In the genomic region with DNA sequence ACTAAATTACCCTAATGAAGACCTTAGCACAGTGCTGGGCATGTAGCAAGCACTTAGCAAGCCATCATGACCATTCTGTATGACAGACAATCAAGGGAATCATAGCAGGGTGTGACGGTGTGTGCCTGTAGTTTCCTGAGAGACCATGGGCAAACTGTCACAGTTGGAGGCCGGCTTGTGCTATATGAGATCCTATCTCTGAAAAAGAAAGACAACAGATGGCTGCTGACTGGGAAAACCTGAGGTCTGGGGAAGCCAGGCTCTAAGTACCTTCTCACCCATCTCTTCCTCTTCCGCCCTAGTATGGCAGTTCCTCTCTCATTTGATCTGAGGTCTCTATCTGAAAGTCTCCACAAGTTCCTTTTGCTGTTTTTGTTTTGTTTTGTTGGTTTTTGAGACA, we compare ENCODE assay signal across 25 mouse cellular contexts. TPM values are rescaled to one million over a fixed set of nuclear protein-coding genes. Genes with fewer than 3 reads are reported as not detected.
DNase-seq lines count a peak whose midpoint lies in the region; ATAC-seq and TF ChIP-seq lines count a peak whose summit lies in the region.
"Had no signal": no experiment of that assay in that cellular context is flagged by ENCODE, and none has a peak within 500 bp of the region (broad histone marks: within the 10 kb centered on the region; RNA-seq: fewer than 3 reads in every experiment).

No protein-coding gene starts in this region.

- peaks cover 63% of the 10 kb centered on the region for H3K4me1 ChIP-seq in liver, embryonic 11.5 days (replicated peaks; ENCODE audit: control insufficient read depth, insufficient read depth, low read length)
- no peaks in the 10 kb centered on the region for H3K4me1 ChIP-seq in cortical plate, adult 2 months (ENCODE audit: control insufficient read depth, insufficient read depth, low read length)
- peaks cover 36% of the 10 kb centered on the region for H3K4me1 ChIP-seq in liver, postnatal 0 days (ENCODE audit: insufficient read depth)
- H3K4me1 ChIP-seq in hindbrain, postnatal 0 days (ENCODE audit: insufficient read depth, low read length): peaks cover 14% of the 10 kb centered on the region; the same call in 1 of the 2 replicates

- TF ChIP-seq CTCF in cortical plate, adult 2 months (IDR thresholded peaks at IDR 0.05; ENCODE audit: extremely low read depth, insufficient read depth, low read length): no peak
- no peak for TF ChIP-seq CTCF in liver, postnatal 0 days (IDR thresholded peaks at IDR 0.05; ENCODE audit: low read depth)
- TF ChIP-seq CTCF in hindbrain, postnatal 0 days (IDR thresholded peaks at IDR 0.05; ENCODE audit: low read depth): no peak

- peaks cover 14% of the 10 kb centered on the region for H3K36me3 ChIP-seq in liver, embryonic 11.5 days (ENCODE audit: control insufficient read depth, insufficient read depth, low read length)
- peaks cover 26% of the 10 kb centered on the region for H3K36me3 ChIP-seq in liver, postnatal 0 days (replicated peaks; ENCODE audit: insufficient read depth, low read length)
- H3K36me3 ChIP-seq in hindbrain, postnatal 0 days (ENCODE audit: insufficient read depth, low read length): peaks cover 18% of the 10 kb centered on the region; the same call in 1 of the 2 replicates

- TF ChIP-seq EP300 in liver, postnatal 0 days (IDR thresholded peaks at IDR 0.05; ENCODE audit: low read depth): no peak

- no peaks in the 10 kb centered on the region for H3K9me3 ChIP-seq in liver, embryonic 11.5 days (ENCODE audit: control insufficient read depth, low read length)
- no peaks in the 10 kb centered on the region for H3K9me3 ChIP-seq in liver, postnatal 0 days (ENCODE audit: low read length)
- no peaks in the 10 kb centered on the region for H3K9me3 ChIP-seq in hindbrain, postnatal 0 days (ENCODE audit: low read length)
- H3K9me3 ChIP-seq: embryonic facial prominence, embryonic 15.5 days; hindbrain, embryonic 10.5 days; limb, embryonic 10.5 days; midbrain, embryonic 13.5 days had no signal

- TF ChIP-seq POLR2A in cortical plate, adult 2 months (IDR thresholded peaks at IDR 0.05; ENCODE audit: extremely low read depth, insufficient read depth, low read length): no peak

- peak overlapping the region; percentile 6; the same call in 1 of the 2 replicates for H3K4me2 ChIP-seq in liver, embryonic 11.5 days
- H3K4me2 ChIP-seq in liver, postnatal 0 days (ENCODE audit: low read depth, low read length): no peak overlapping the region
- H3K4me2 ChIP-seq in hindbrain, postnatal 0 days (ENCODE audit: low read depth, low read length): no peak overlapping the region
- H3K4me2 ChIP-seq: embryonic facial prominence, embryonic 15.5 days; heart, embryonic 11.5 days; midbrain, embryonic 13.5 days had no signal

- WGBS in liver, embryonic 11.5 days: 67% methylated on average over 3 of the region's 3 CpGs
- WGBS in liver, postnatal 0 days (ENCODE audit: insufficient replicate concordance): 40% methylated on average over 3 of the region's 3 CpGs
- WGBS in hindbrain, postnatal 0 days: 60% methylated on average over 3 of the region's 3 CpGs

- no peaks in the 10 kb centered on the region for H3K27me3 ChIP-seq in liver, embryonic 11.5 days (replicated peaks; ENCODE audit: control insufficient read depth, insufficient read depth, low read length)
- H3K27me3 ChIP-seq in liver, postnatal 0 days (ENCODE audit: insufficient read depth, low read length): no peaks in the 10 kb centered on the region
- no peaks in the 10 kb centered on the region for H3K27me3 ChIP-seq in hindbrain, postnatal 0 days (ENCODE audit: insufficient read depth, low read length)
- H3K27me3 ChIP-seq: embryonic facial prominence, embryonic 15.5 days; midbrain, embryonic 13.5 days had no signal

- H3K4me3 ChIP-seq in liver, embryonic 11.5 days (ENCODE audit: low read depth, low read length): no peak overlapping the region
- H3K4me3 ChIP-seq in cortical plate, adult 2 months (ENCODE audit: insufficient read depth, low read length): no peak overlapping the region
- no peak overlapping the region for H3K4me3 ChIP-seq in liver, postnatal 0 days (ENCODE audit: low read depth, low read length)
- no peak overlapping the region for H3K4me3 ChIP-seq in hindbrain, postnatal 0 days (ENCODE audit: low read length)
- H3K4me3 ChIP-seq: embryonic facial prominence, embryonic 15.5 days; gastrocnemius, adult 2 months; hindbrain, embryonic 10.5 days; limb, embryonic 10.5 days; midbrain, embryonic 13.5 days had no signal

- ATAC-seq in liver, embryonic 11.5 days (replicated peaks; ENCODE audit: low FRiP score): no peak
- no peak for ATAC-seq in liver, postnatal 0 days
- ATAC-seq in hindbrain, postnatal 0 days: no peak
- ATAC-seq: forebrain, embryonic 14.5 days; midbrain, embryonic 13.5 days had no signal

- peak overlapping the region; percentile 30; the same call in 1 of the 2 replicates for H3K9ac ChIP-seq in liver, embryonic 11.5 days (ENCODE audit: low read depth, low read length)
- H3K9ac ChIP-seq in liver, postnatal 0 days (replicated peaks): no peak overlapping the region
- no peak overlapping the region for H3K9ac ChIP-seq in hindbrain, postnatal 0 days (replicated peaks; ENCODE audit: low read length)
- H3K9ac ChIP-seq: embryonic facial prominence, embryonic 15.5 days; midbrain, embryonic 13.5 days had no signal

- peak overlapping the region; percentile 91 for H3K27ac ChIP-seq in liver, embryonic 11.5 days (ENCODE audit: low read depth, low read length)
- H3K27ac ChIP-seq in cortical plate, adult 2 months (ENCODE audit: insufficient read depth, low read length): 0 out of 2 replicates have a peak overlapping the region, but pooled peaks have one; percentile 24
- H3K27ac ChIP-seq in liver, postnatal 0 days (ENCODE audit: low read depth): 0 out of 2 replicates have a peak overlapping the region, but pooled peaks have one; percentile 9
- no peak overlapping the region for H3K27ac ChIP-seq in hindbrain, postnatal 0 days
- H3K27ac ChIP-seq: embryonic facial prominence, embryonic 15.5 days; hindbrain, embryonic 10.5 days; limb, embryonic 10.5 days; midbrain, embryonic 13.5 days; stomach, postnatal 0 days had no signal

- DNase-seq in liver, embryonic 11.5 days (ENCODE audit: low spot score): no peak
- no peak for DNase-seq in liver
- DNase-seq in cerebellum, adult 8-10 months: peak; percentile 32
- no peak for DNase-seq in liver, postnatal 0 days
- no peak for DNase-seq in hindbrain, postnatal 0 days (ENCODE audit: low spot score)
- no peak for DNase-seq in urinary bladder, postnatal 4 days (ENCODE audit: low spot score in 2 of 2)
- DNase-seq in urinary bladder, adult 2 months (ENCODE audit: low spot score): no peak
- DNase-seq: adrenal gland, postnatal 36 days; gastrocnemius, adult 2 months; heart, postnatal 10 days; kidney, adult 18-20 months; kidney, postnatal 4 days; lung, postnatal 10 days; thymus, adult 2 months; thymus, postnatal 4 days had no signal

RNA-seq across cellular contexts. Expression of a gene that starts 11.7 kb away (rescaled TPM):
- 124 and 127 TPM in 2 replicates for polyA plus RNA-seq in liver, embryonic 11.5 days (2014; fragmentation: Nextera tagmentation; extraction: Ambion mirVana)
- 52.5 and 53.1 TPM in 2 replicates for polyA plus RNA-seq in cortical plate, adult 2 months (2012; rRNA removed)
- 25.1 and 27.5 TPM in 2 replicates for polyA plus RNA-seq in liver, postnatal 0 days (2015; fragmentation: Nextera tagmentation; extraction: Ambion mirVana)
- total RNA-seq in hindbrain, postnatal 0 days (2014; rRNA removed): 25.5 and 29.2 TPM in 2 replicates
- 88.6 and 90.8 TPM in 2 replicates for polyA plus RNA-seq in hindbrain, postnatal 0 days (2015; fragmentation: Nextera tagmentation; extraction: Ambion mirVana)
- 36.3 and 40.9 TPM in 2 replicates for polyA plus RNA-seq in urinary bladder, adult 2 months (2012; rRNA removed)

RNA-seq across cellular contexts. Expression of a gene that starts 11.8 kb away (rescaled TPM):
- polyA plus RNA-seq in liver, embryonic 11.5 days (2014; fragmentation: Nextera tagmentation; extraction: Ambion mirVana): 14.4 and 15.3 TPM in 2 replicates
- 122 and 132 TPM in 2 replicates for polyA plus RNA-seq in cortical plate, adult 2 months (2012; rRNA removed)
- polyA plus RNA-seq in liver, postnatal 0 days (2015; fragmentation: Nextera tagmentation; extraction: Ambion mirVana): 3.6 and 4.7 TPM in 2 replicates
- 57.0 and 74.6 TPM in 2 replicates for total RNA-seq in hindbrain, postnatal 0 days (2014; rRNA removed)
- 18.5 and 21.2 TPM in 2 replicates for polyA plus RNA-seq in hindbrain, postnatal 0 days (2015; fragmentation: Nextera tagmentation; extraction: Ambion mirVana)
- polyA plus RNA-seq in urinary bladder, adult 2 months (2012; rRNA removed): 12.8 and 14.0 TPM in 2 replicates

RNA-seq across cellular contexts. Expression of a gene that starts 12.7 kb away (rescaled TPM):
- polyA plus RNA-seq in liver, embryonic 11.5 days (2014; fragmentation: Nextera tagmentation; extraction: Ambion mirVana): 2.1 TPM in 2 replicates
- 316 and 358 TPM in 2 replicates for polyA plus RNA-seq in cortical plate, adult 2 months (2012; rRNA removed)
- 0.88 and 1.4 TPM in 2 replicates for polyA plus RNA-seq in liver, postnatal 0 days (2015; fragmentation: Nextera tagmentation; extraction: Ambion mirVana)
- total RNA-seq in hindbrain, postnatal 0 days (2014; rRNA removed): 130 and 147 TPM in 2 replicates
- polyA plus RNA-seq in hindbrain, postnatal 0 days (2015; fragmentation: Nextera tagmentation; extraction: Ambion mirVana): 49.0 and 55.4 TPM in 2 replicates
- polyA plus RNA-seq in urinary bladder, adult 2 months (2012; rRNA removed): 14.4 and 18.1 TPM in 2 replicates
- total RNA-seq: granulocyte monocyte progenitor cell, adult 5-6 weeks; megakaryocyte progenitor cell, adult 5-6 weeks had no signal

RNA-seq across cellular contexts. Expression of a gene that starts 27.1 kb away (rescaled TPM):
- polyA plus RNA-seq in liver, embryonic 11.5 days (2014; fragmentation: Nextera tagmentation; extraction: Ambion mirVana): 0.77 and 0.93 TPM in 2 replicates
- 71.8 and 94.6 TPM in 2 replicates for polyA plus RNA-seq in cortical plate, adult 2 months (2012; rRNA removed)
- 0.34 and 0.45 TPM in 2 replicates for polyA plus RNA-seq in liver, postnatal 0 days (2015; fragmentation: Nextera tagmentation; extraction: Ambion mirVana)
- total RNA-seq in hindbrain, postnatal 0 days (2014; rRNA removed): 32.0 and 35.5 TPM in 2 replicates
- polyA plus RNA-seq in hindbrain, postnatal 0 days (2015; fragmentation: Nextera tagmentation; extraction: Ambion mirVana): 6.2 and 7.0 TPM in 2 replicates
- 18.1 and 18.5 TPM in 2 replicates for polyA plus RNA-seq in urinary bladder, adult 2 months (2012; rRNA removed)
- total RNA-seq: granulocyte monocyte progenitor cell, adult 5-6 weeks; megakaryocyte progenitor cell, adult 5-6 weeks had no signal

RNA-seq across cellular contexts. Expression of a gene that starts 28.5 kb away (rescaled TPM):
- polyA plus RNA-seq in liver, embryonic 11.5 days (2014; fragmentation: Nextera tagmentation; extraction: Ambion mirVana): 4.1 and 4.3 TPM in 2 replicates
- 20.6 and 27.1 TPM in 2 replicates for polyA plus RNA-seq in cortical plate, adult 2 months (2012; rRNA removed)
- polyA plus RNA-seq in liver, postnatal 0 days (2015; fragmentation: Nextera tagmentation; extraction: Ambion mirVana): 8.6 and 8.9 TPM in 2 replicates
- 1.0 and 1.3 TPM in 2 replicates for total RNA-seq in hindbrain, postnatal 0 days (2014; rRNA removed)
- 1.4 and 1.6 TPM in 2 replicates for polyA plus RNA-seq in hindbrain, postnatal 0 days (2015; fragmentation: Nextera tagmentation; extraction: Ambion mirVana)
- polyA plus RNA-seq in urinary bladder, adult 2 months (2012; rRNA removed): 3.0 and 3.4 TPM in 2 replicates
- total RNA-seq: granulocyte monocyte progenitor cell, adult 5-6 weeks; heart, postnatal 10 days; megakaryocyte progenitor cell, adult 5-6 weeks had no signal
